Mouse (Mus musculus): ENCODE data around the gene Aldh1a3.

DNA sequence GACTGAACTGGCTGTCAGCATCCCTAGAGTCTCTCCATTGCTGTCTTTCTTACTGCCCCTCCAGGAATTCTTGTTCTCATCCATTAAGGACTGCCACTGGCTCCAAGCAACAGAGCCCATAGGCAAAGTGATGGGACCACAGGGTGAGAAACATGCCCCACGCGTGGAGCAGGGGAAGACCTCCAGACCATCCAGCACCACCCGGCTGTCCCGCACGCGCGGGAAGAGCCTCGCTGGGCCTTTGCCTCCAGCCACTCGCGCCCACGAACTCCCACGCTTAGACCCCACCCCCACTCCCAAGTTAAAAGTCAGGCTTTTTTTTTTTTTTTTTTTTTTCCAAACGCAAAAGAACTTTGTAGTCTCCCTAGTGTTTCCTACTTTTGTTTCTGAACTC is 39.9 kb downstream of the Aldh1a3 start:
- TF ChIP-seq POLR2A (IDR thresholded peaks at IDR 0.05; ENCODE audit: extremely low read depth, insufficient read depth, low read length) (no peak), CTCF (IDR thresholded peaks at IDR 0.05; ENCODE audit: low read depth, low read length) (no peak)

Data from liver, adult 2 months (tissue).